Mouse (Mus musculus): Measurements from ENCODE around the gene Arhgap35. TPM values are rescaled to one million over a fixed set of nuclear protein-coding genes. Genes with fewer than 3 reads are reported as not detected.
A peak's percentile ranks its signal among the peaks of the same experiment; 100 is the strongest.

Gene Arhgap35
- polyA plus RNA-seq, 1 experiment, result 75.2 TPM

GRCm38 (mm10) chr7:16601683-16602102 is 13.1 kb downstream of the Arhgap35 start:
- TF ChIP-seq POLR2A (IDR thresholded peaks at IDR 0.05; ENCODE audit: borderline replicate concordance, extremely low read depth, insufficient read depth, insufficient read length, poor library complexity, severe bottlenecking), result no peak
- no peak for TF ChIP-seq CTCF (IDR thresholded peaks at IDR 0.05; ENCODE audit: borderline replicate concordance, extremely low read depth, insufficient read depth, insufficient read length)
- DNase-seq (ENCODE audit: low read depth), result no peak

- DNase-seq (ENCODE audit: low read depth), result no peak
- TF ChIP-seq CTCF (IDR thresholded peaks at IDR 0.05; ENCODE audit: borderline replicate concordance, extremely low read depth, insufficient read depth, insufficient read length) (no peak), POLR2A (IDR thresholded peaks at IDR 0.05; ENCODE audit: borderline replicate concordance, extremely low read depth, insufficient read depth, insufficient read length, poor library complexity, severe bottlenecking) (no peak)
Observed at GRCm38 (mm10) chr7:16599006-16599405, 15.8 kb downstream of the Arhgap35 start.

- TF ChIP-seq CTCF (IDR thresholded peaks at IDR 0.05; ENCODE audit: borderline replicate concordance, extremely low read depth, insufficient read depth, insufficient read length) (no peak), POLR2A (IDR thresholded peaks at IDR 0.05; ENCODE audit: borderline replicate concordance, extremely low read depth, insufficient read depth, insufficient read length, poor library complexity, severe bottlenecking) (no peak)
Observed at GRCm38 (mm10) chr7:16591292-16591691, 23.5 kb downstream of the Arhgap35 start.

GRCm38 (mm10) chr7:16587649-16588048 is 27.1 kb downstream of the Arhgap35 start:
- no peak for DNase-seq (ENCODE audit: low read depth)
- TF ChIP-seq CTCF (IDR thresholded peaks at IDR 0.05; ENCODE audit: borderline replicate concordance, extremely low read depth, insufficient read depth, insufficient read length) (no peak), POLR2A (IDR thresholded peaks at IDR 0.05; ENCODE audit: borderline replicate concordance, extremely low read depth, insufficient read depth, insufficient read length, poor library complexity, severe bottlenecking) (no peak)

More at GRCm38 (mm10) chr7:16591292-16591691, 23.5 kb downstream of the Arhgap35 start:
- no peak for DNase-seq (ENCODE audit: low read depth)

GRCm38 (mm10) chr7:16584384-16584783 is 30.4 kb downstream of the Arhgap35 start:
- DNase-seq (ENCODE audit: low read depth), result peak; percentile 12
- TF ChIP-seq CTCF (IDR thresholded peaks at IDR 0.05; ENCODE audit: borderline replicate concordance, extremely low read depth, insufficient read depth, insufficient read length), result no peak
- TF ChIP-seq POLR2A (IDR thresholded peaks at IDR 0.05; ENCODE audit: borderline replicate concordance, extremely low read depth, insufficient read depth, insufficient read length, poor library complexity, severe bottlenecking), result no peak

GRCm38 (mm10) chr7:16583775-16584174 is 31.0 kb downstream of the Arhgap35 start:
- TF ChIP-seq POLR2A (IDR thresholded peaks at IDR 0.05; ENCODE audit: borderline replicate concordance, extremely low read depth, insufficient read depth, insufficient read length, poor library complexity, severe bottlenecking), result no peak
- TF ChIP-seq CTCF (IDR thresholded peaks at IDR 0.05; ENCODE audit: borderline replicate concordance, extremely low read depth, insufficient read depth, insufficient read length), result no peak
- no peak for DNase-seq (ENCODE audit: low read depth)

- DNase-seq (ENCODE audit: low read depth), result no peak
- TF ChIP-seq POLR2A (IDR thresholded peaks at IDR 0.05; ENCODE audit: borderline replicate concordance, extremely low read depth, insufficient read depth, insufficient read length, poor library complexity, severe bottlenecking), result no peak
- no peak for TF ChIP-seq CTCF (IDR thresholded peaks at IDR 0.05; ENCODE audit: borderline replicate concordance, extremely low read depth, insufficient read depth, insufficient read length)
Observed at GRCm38 (mm10) chr7:16582299-16582698, 32.5 kb downstream of the Arhgap35 start.

GRCm38 (mm10) chr7:16581276-16582100 is 33.3 kb downstream of the Arhgap35 start:
- TF ChIP-seq CTCF (IDR thresholded peaks at IDR 0.05; ENCODE audit: borderline replicate concordance, extremely low read depth, insufficient read depth, insufficient read length), result no peak
- no peak for TF ChIP-seq POLR2A (IDR thresholded peaks at IDR 0.05; ENCODE audit: borderline replicate concordance, extremely low read depth, insufficient read depth, insufficient read length, poor library complexity, severe bottlenecking)
- DNase-seq (ENCODE audit: low read depth), result peak; percentile 31

GRCm38 (mm10) chr7:16576719-16577118 is 38.1 kb downstream of the Arhgap35 start:
- no peak for DNase-seq (ENCODE audit: low read depth)
- TF ChIP-seq POLR2A (IDR thresholded peaks at IDR 0.05; ENCODE audit: borderline replicate concordance, extremely low read depth, insufficient read depth, insufficient read length, poor library complexity, severe bottlenecking), result no peak

- TF ChIP-seq CTCF (IDR thresholded peaks at IDR 0.05; ENCODE audit: borderline replicate concordance, extremely low read depth, insufficient read depth, insufficient read length) (no peak), POLR2A (IDR thresholded peaks at IDR 0.05; ENCODE audit: borderline replicate concordance, extremely low read depth, insufficient read depth, insufficient read length, poor library complexity, severe bottlenecking) (no peak)
Observed at GRCm38 (mm10) chr7:16571191-16571590, 43.6 kb downstream of the Arhgap35 start.

GRCm38 (mm10) chr7:16570737-16571136 is 44.1 kb downstream of the Arhgap35 start:
- DNase-seq (ENCODE audit: low read depth), result no peak
- TF ChIP-seq POLR2A (IDR thresholded peaks at IDR 0.05; ENCODE audit: borderline replicate concordance, extremely low read depth, insufficient read depth, insufficient read length, poor library complexity, severe bottlenecking) (no peak), CTCF (IDR thresholded peaks at IDR 0.05; ENCODE audit: borderline replicate concordance, extremely low read depth, insufficient read depth, insufficient read length) (no peak)

More at GRCm38 (mm10) chr7:16571191-16571590, 43.6 kb downstream of the Arhgap35 start:
- DNase-seq (ENCODE audit: low read depth), result no peak

- DNase-seq (ENCODE audit: low read depth), result no peak
- TF ChIP-seq CTCF (IDR thresholded peaks at IDR 0.05; ENCODE audit: borderline replicate concordance, extremely low read depth, insufficient read depth, insufficient read length), result no peak
- TF ChIP-seq POLR2A (IDR thresholded peaks at IDR 0.05; ENCODE audit: borderline replicate concordance, extremely low read depth, insufficient read depth, insufficient read length, poor library complexity, severe bottlenecking), result no peak
Observed at GRCm38 (mm10) chr7:16564491-16564890, 50.3 kb downstream of the Arhgap35 start.

All from brain, embryonic 14.5 days (tissue).